26 mouse cellular contexts compared by ENCODE assay signal in genomic region chr4:40976651-40977050, GRCm38 (mm10). TPM values are rescaled to one million over a fixed set of nuclear protein-coding genes. Genes with fewer than 3 reads are reported as not detected.
A peak's percentile ranks its signal among the peaks of the same experiment; 100 is the strongest.
DNase-seq lines count a peak whose midpoint lies in the region; TF ChIP-seq lines count a peak whose summit lies in the region.
"Had no signal": no experiment of that assay in that cellular context is flagged by ENCODE, and none has a peak within 500 bp of the region (broad histone marks: within the 10 kb centered on the region; RNA-seq: fewer than 3 reads in every experiment).

No protein-coding gene starts in this region.

- H3K9ac ChIP-seq in heart, adult 2 months (ENCODE audit: low read depth, low read length) = no peak overlapping the region
- H3K9ac ChIP-seq: embryonic facial prominence, embryonic 12.5 days; embryonic facial prominence, embryonic 15.5 days; forebrain, postnatal 0 days; hindbrain, embryonic 12.5 days; hindbrain, embryonic 15.5 days had no signal

- H3K79me2 ChIP-seq in heart, adult 2 months (replicated peaks; ENCODE audit: control insufficient read depth, insufficient read depth, low read length) = 0 out of 2 replicates have a peak, but pooled peaks cover 3% of the 10 kb centered on the region

- TF ChIP-seq CTCF in heart, adult 2 months (IDR thresholded peaks at IDR 0.05) = no peak
- no peak for TF ChIP-seq CTCF in testis, adult 2 months (IDR thresholded peaks at IDR 0.05; ENCODE audit: control insufficient read depth, insufficient read depth, insufficient replicate concordance, low read depth, low read length)

- intact Hi-C loops in heart, adult 2 months (cut with DNase I) = loop anchor here (10.0 kb wide), 1 partner anchor 148 kb away; the partner anchor contains the start of gene Nol6

- WGBS in heart, adult 2 months = 80% methylated on average over 10 of the region's 10 CpGs

- no peak overlapping the region for H3K27ac ChIP-seq in heart, adult 2 months
- H3K27ac ChIP-seq in testis, adult 2 months (ENCODE audit: control insufficient read depth, insufficient read depth, low read depth, low read length) = peak overlapping the region; percentile 25
- H3K27ac ChIP-seq in brown adipose tissue, adult 24 weeks (replicated peaks; ENCODE audit: low read depth, low read length) = peak overlapping the region; percentile 56
- H3K27ac ChIP-seq: embryonic facial prominence, embryonic 12.5 days; embryonic facial prominence, embryonic 15.5 days; gastrocnemius, adult 2 months; hindbrain, embryonic 12.5 days; hindbrain, embryonic 15.5 days had no signal

- H3K4me3 ChIP-seq in heart, adult 2 months = no peak overlapping the region
- no peak overlapping the region for H3K4me3 ChIP-seq in testis, adult 2 months (ENCODE audit: control insufficient read depth, low read depth, low read length)
- H3K4me3 ChIP-seq in brown adipose tissue, adult 24 weeks (ENCODE audit: insufficient read depth, low read depth, low read length) = no peak overlapping the region
- H3K4me3 ChIP-seq: embryonic facial prominence, embryonic 12.5 days; embryonic facial prominence, embryonic 15.5 days; gastrocnemius, adult 2 months; hindbrain, embryonic 12.5 days; hindbrain, embryonic 15.5 days had no signal

- TF ChIP-seq EP300 in heart, adult 2 months (IDR thresholded peaks at IDR 0.05; ENCODE audit: insufficient read depth, low read depth, low read length) = no peak

- TF ChIP-seq POLR2A in heart, adult 2 months (IDR thresholded peaks at IDR 0.05; ENCODE audit: insufficient read depth, low read depth, low read length) = no peak
- no peak for TF ChIP-seq POLR2A in testis, adult 2 months (IDR thresholded peaks at IDR 0.05; ENCODE audit: control insufficient read depth, low read depth, low read length)

- no peaks in the 10 kb centered on the region for H3K27me3 ChIP-seq in heart, adult 2 months (ENCODE audit: control insufficient read depth, insufficient read depth, low read length)
- H3K27me3 ChIP-seq in testis, adult 2 months (ENCODE audit: control insufficient read depth, insufficient read depth, low read length) = no peaks in the 10 kb centered on the region
- H3K27me3 ChIP-seq: embryonic facial prominence, embryonic 12.5 days; embryonic facial prominence, embryonic 15.5 days; hindbrain, embryonic 12.5 days; hindbrain, embryonic 15.5 days; Patski had no signal

- H3K36me3 ChIP-seq in heart, adult 2 months (ENCODE audit: control insufficient read depth, insufficient read depth, low read length) = peaks cover 8% of the 10 kb centered on the region
- no peaks in the 10 kb centered on the region for H3K36me3 ChIP-seq in testis, adult 2 months (ENCODE audit: control insufficient read depth, insufficient read depth, low read length)

- peak; percentile 36 to 84 for DNase-seq in adrenal gland, adult (ENCODE audit: inconsistent age in 2 of 2, low spot score in 1 of 2)
- DNase-seq in adrenal gland, postnatal 4 days (ENCODE audit: low spot score in 2 of 2) = no peak
- DNase-seq in heart, adult 11 months = peak; percentile 89
- no peak for DNase-seq in heart, adult 2 months
- DNase-seq in testis, postnatal 14 days (ENCODE audit: low spot score) = no peak
- no peak for DNase-seq in thymus, postnatal 10 days (ENCODE audit: low spot score in 2 of 2)
- DNase-seq: cerebellum, adult 11 months; cerebellum, adult 2 months; cerebellum, adult 9-11 months; cerebellum, postnatal 25 days; forebrain, postnatal 0 days; gastrocnemius, adult 2 months; gastrocnemius, postnatal 25 days had no signal

- H3K4me1 ChIP-seq in heart, adult 2 months (ENCODE audit: control insufficient read depth, insufficient read depth, low read length) = peaks cover 3% of the 10 kb centered on the region
- peaks cover 6% of the 10 kb centered on the region for H3K4me1 ChIP-seq in testis, adult 2 months (ENCODE audit: control insufficient read depth, insufficient read depth, low read length)
- H3K4me1 ChIP-seq in brown adipose tissue, adult 24 weeks (ENCODE audit: control insufficient read depth, insufficient read depth, insufficient read length, low read length) = 0 out of 2 replicates have a peak, but pooled peaks cover 7% of the 10 kb centered on the region

RNA-seq across cellular contexts. Expression of gene Nfx1, which starts 5.9 kb away (rescaled TPM):
- total RNA-seq in adrenal gland, postnatal 4 days (2021) = 100 to 1,000 TPM; 107 to 110 TPM
- 10 to 100 TPM; 18.9 to 19.8 TPM for total RNA-seq in heart, adult 2 months (2021)
- polyA plus RNA-seq in heart, adult 2 months (2012; rRNA removed) = 16.9 and 30.6 TPM in 2 replicates
- 28.2 and 29.5 TPM in 2 replicates for polyA plus RNA-seq in testis, adult 2 months (2012; rRNA removed)
- polyA plus RNA-seq in brown adipose tissue, adult 24 weeks (2012; ENCODE audit: insufficient read depth, insufficient read length, missing spikeins) = 12.0 and 14.9 TPM in 2 replicates

RNA-seq across cellular contexts. Expression of gene Chmp5, which starts 28.4 kb away (rescaled TPM):
- 10 to 100 TPM; 69.0 to 76.8 TPM for total RNA-seq in adrenal gland, postnatal 4 days (2021)
- total RNA-seq in heart, adult 2 months (2021) = 10 to 100 TPM; 32.7 to 36.6 TPM
- polyA plus RNA-seq in heart, adult 2 months (2012; rRNA removed) = 12.7 and 21.5 TPM in 2 replicates
- polyA plus RNA-seq in testis, adult 2 months (2012; rRNA removed) = 18.0 and 19.0 TPM in 2 replicates
- polyA plus RNA-seq in brown adipose tissue, adult 24 weeks (2012; ENCODE audit: insufficient read depth, insufficient read length, missing spikeins) = 106 and 109 TPM in 2 replicates

RNA-seq across cellular contexts. Expression of gene Bag1, which starts 28.6 kb away (rescaled TPM):
- 100 to 1,000 TPM; 225 to 228 TPM for total RNA-seq in adrenal gland, postnatal 4 days (2021)
- 100 to 1,000 TPM; 263 to 301 TPM for total RNA-seq in heart, adult 2 months (2021)
- 88.7 and 97.0 TPM in 2 replicates for polyA plus RNA-seq in heart, adult 2 months (2012; rRNA removed)
- polyA plus RNA-seq in testis, adult 2 months (2012; rRNA removed) = 229 and 254 TPM in 2 replicates
- polyA plus RNA-seq in brown adipose tissue, adult 24 weeks (2012; ENCODE audit: insufficient read depth, insufficient read length, missing spikeins) = 295 and 387 TPM in 2 replicates

RNA-seq across cellular contexts. Expression of gene Spink4, which starts 56.8 kb away (rescaled TPM):
- total RNA-seq in adrenal gland, postnatal 4 days (2021) = 10 to 100 TPM; 14.6 to 17.7 TPM
- total RNA-seq in heart, adult 2 months (2021) = under 1 TPM in 1 of 2 experiments, not detected in 1; 0.68 TPM
- 1.7 and 3.6 TPM in 2 replicates for polyA plus RNA-seq in heart, adult 2 months (2012; rRNA removed)
- 5.1 and 11.1 TPM in 2 replicates for polyA plus RNA-seq in testis, adult 2 months (2012; rRNA removed)
- polyA plus RNA-seq in brown adipose tissue, adult 24 weeks (2012; ENCODE audit: insufficient read depth, insufficient read length, missing spikeins) = not detected in 2 replicates
- total RNA-seq: common myeloid progenitor, adult 5-6 weeks; forebrain, postnatal 0 days; G1E; gastrocnemius, adult 2 months; gastrocnemius, postnatal 25 days; hematopoietic stem cell, adult 5-6 weeks had no signal
- polyA plus RNA-seq: embryonic facial prominence, embryonic 12.5 days; embryonic facial prominence, embryonic 15.5 days; forebrain, embryonic 11.5 days; forebrain, embryonic 14.5 days; forebrain, postnatal 0 days; frontal cortex, adult 2 months; G1E; hindbrain, embryonic 12.5 days; hindbrain, embryonic 15.5 days; Patski had no signal

Comparison
In these comparisons a context has a peak if more than half of its experiments do, and no peak if none do; other contexts are left out.
1. DNase-seq: peak in adrenal gland, adult (2 of 2) and heart, adult 11 months (single experiment); none in adrenal gland, postnatal 4 days (0 of 2), heart, adult 2 months (0 of 2), testis, postnatal 14 days (single experiment) and thymus, postnatal 10 days (0 of 2).